Mouse (Mus musculus) cerebellum, postnatal 4 days (tissue): ENCODE measurements around the gene Spocd1.
A peak's percentile ranks its signal among the peaks of the same experiment; 100 is the strongest.

Experiments used
- DNase-seq, 2 experiments: peaks; one replicate each; pipeline ENCODE4 v3.0.0; 2022; ENCODE audit warnings: low spot score in 2 of 2, mixed read lengths in 1 of 2

Spocd1 gene

DNA sequence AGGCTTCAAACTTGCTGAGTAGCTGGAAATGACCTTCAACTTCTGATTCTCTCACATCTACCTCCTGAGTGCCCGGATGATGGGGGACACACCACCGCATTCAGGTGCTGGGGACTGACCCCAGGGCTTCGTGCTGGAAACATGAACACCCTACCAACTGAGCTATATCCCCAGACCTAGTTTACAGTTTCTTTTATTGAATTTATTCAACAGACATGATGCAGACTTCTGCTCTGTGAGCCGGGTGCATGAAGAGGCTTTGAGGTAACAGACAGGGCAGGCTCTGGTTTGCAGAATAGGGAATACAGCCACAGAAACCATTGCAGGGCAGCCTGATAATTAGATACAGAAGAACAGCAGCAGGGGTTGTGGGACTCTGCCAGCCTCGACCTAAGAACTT is 10.6 kb upstream of the Spocd1 start:
- DNase-seq: no peak

DNA sequence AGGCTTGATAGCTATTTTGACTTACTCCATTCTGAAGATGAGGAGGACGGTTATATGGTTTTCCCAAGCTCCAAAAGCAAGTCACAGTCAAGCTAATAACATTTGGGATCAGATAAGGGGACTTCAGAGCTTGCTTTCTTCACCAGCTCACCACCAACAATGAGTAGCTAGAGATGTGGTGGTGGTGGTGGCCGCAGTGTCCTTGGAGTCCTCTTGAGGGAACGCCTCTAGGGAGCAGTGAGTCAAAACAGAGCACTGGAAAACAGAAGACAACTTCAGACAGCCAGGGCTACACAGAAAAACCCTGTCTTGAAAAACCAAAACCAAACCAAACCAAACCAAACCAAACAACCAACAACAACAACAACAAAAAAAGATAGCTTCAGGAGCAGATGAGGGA is 10.1 kb upstream of the Spocd1 start:
- DNase-seq: no peak

DNA sequence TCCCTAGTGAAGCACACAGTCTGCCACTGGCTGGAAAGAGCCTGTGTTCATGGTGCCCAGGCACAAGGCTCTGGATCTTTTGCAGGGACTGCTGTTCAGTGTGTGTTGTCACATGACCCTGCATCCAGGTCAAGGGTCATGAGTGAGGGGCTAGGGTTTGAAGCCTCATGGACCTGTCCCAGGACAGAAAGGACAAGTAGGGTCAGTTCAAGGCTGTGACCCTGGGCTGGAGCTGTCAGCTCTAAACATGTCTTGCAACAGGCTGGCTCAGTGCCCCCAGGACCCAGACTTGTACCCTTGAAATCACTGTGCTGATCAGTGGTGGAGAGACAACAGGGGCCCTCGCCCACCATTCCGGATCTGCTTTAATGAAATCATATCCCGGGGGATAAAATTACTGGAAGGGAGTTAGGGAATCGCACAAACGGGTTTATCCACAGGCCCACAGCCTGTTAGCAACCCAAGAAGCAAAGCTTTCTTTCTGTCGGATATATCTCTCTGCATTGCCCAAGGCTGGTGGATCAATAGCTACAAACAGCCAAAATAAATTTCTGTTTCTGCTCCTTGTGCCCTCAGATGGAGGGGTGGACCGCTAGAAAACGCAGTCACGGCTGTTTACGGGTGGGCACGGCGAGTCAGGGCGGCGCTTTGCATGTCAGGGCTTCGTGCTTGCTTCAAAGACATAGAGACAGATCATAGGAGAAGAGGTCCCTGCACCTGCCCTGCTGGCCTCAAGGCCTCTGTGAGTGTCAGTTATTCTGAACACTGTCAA is 8.3 kb upstream of the Spocd1 start:
- no peak for DNase-seq

DNA sequence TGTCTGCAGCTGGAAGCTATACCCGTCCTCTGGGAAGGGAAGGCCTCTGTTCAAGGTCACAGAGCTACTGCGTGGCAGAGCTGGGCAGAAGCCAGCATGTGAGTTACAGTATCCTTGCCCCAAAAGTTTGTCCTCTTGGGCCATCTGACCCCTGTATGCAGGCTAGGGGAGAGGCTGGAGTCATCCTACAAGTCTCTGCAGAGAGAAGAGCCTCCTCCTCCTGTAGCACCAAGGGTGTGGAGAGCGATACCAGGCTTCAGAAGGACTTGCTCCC is 7.8 kb upstream of the Spocd1 start:
- no peak for DNase-seq

DNA sequence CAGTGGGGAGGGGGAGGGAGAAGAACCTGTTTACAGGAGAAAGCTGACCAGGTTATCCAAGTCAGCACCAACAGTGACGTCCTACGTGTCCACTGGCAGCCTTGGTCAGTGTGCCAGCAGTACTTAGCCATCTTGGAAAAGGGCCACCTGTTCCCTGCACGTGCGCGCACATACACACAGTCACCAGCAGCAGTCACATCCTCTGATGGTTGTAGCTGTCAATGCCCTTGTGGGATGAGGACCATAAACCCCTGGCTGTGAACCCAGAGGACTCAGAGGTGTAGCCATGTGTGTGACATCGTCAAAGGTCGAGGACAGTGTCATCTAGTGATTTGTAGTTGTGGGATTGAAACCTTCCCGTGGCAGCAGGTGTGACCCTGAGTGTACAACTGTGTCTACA is 4.9 kb upstream of the Spocd1 start:
- DNase-seq: no peak

DNA sequence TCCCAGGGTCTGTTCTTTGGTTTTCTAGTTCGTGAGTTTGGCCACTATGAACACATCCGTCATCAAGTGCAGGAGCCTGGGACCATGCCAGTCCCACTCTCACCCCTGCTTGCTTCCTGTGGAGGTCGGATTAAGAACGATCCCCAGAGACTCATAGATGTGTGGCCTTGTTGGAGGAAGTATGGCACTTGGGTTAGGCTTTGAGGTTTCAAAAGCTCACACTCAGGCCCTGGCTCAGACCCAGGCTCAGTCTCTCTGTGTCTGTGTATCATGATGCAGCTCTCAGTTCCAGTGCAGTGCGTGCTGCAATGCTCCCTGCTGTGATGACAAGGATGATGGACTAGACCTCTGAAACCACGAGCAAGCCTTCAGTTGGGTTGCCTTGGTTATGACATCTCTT is 4.4 kb upstream of the Spocd1 start:
- DNase-seq: no peak

DNA sequence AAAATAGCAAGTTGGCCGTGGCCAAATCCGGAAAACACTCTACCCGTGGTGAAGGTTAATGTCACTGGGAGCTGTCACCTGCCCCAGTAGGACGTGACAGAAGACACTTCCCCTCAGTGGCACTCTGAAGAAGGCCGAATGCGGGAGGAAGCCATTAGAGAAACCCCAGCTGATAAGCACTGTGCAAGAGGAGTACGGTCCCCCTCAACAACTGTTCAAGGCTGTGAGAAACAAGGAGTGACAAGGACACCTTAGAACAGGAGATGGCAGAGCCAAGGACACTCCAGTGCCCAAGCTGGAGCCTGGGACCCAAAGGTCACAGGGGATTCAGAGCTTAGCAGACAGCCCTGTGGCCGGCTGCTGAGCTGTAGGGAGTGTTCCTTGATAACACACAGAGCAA is 2.5 kb upstream of the Spocd1 start:
- DNase-seq: no peak

DNA sequence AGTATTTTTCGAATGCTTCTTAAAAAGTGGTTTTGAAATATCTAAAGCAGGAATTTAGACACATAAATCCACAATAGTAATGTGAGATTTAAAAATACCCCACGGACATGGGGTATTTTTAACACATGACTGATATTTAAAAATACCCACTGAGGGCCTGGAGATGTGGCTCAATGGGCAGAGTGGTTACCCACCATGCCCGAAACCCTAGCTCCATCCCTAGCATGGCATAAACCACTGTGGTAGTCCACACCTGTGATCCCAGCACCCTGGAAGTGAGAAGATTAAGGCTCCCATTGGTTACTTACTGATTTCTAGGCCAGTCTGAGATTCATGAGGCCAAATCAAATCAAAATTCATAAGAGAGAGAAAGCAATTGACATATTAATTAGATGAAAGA is 2.0 kb upstream of the Spocd1 start:
- DNase-seq: no peak

DNA sequence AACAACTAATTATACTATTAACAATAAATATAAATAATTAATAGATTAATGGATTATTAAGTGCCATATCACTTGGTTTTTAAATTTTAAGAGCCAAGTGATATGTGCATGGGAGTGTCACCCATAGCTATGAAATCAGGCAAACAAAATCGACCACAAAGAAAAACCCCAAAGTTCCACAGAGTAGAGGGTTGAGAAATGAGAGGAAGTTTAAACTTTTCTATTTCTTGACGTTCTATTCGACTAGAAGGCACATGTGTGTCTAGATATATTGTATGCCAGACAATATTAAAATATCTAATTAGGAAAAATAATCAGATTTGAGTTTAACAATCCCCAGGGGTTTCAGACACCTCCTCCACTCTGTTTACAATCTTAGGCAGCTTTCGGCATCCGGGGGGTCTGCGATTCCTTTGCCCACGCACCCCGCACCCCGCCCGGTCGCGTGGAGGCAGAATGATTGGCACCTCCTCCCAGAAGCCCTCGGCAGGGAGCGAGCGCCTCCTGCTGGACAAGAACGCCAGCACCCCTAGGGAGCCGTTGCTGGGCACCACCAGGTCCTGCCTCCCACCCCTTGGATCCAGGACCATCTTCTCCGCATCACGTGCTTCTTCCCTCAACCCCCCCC is 811 bp upstream of the Spocd1 start:
- DNase-seq: peak; percentile 58 to 75

DNA sequence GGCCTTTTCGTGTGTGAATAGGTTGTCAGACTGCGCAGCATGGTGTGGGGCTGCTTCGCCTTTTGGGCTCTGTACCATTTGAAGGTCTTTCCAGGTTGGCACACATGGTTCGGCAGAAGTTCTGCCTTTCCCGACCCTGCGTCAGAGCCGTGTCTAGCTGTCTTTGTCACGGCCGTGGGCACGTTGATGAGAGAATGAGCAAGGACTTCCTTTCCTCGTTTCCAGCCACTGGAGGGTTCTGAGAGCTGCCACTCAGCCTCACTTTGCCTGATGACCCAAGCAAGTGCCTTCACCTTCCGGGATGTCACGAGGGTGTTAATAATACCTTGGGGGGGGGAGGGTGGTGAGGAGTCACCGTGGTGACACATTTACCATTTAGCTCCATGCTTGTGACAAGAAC is 4.6 kb downstream of the Spocd1 start:
- DNase-seq: no peak

DNA sequence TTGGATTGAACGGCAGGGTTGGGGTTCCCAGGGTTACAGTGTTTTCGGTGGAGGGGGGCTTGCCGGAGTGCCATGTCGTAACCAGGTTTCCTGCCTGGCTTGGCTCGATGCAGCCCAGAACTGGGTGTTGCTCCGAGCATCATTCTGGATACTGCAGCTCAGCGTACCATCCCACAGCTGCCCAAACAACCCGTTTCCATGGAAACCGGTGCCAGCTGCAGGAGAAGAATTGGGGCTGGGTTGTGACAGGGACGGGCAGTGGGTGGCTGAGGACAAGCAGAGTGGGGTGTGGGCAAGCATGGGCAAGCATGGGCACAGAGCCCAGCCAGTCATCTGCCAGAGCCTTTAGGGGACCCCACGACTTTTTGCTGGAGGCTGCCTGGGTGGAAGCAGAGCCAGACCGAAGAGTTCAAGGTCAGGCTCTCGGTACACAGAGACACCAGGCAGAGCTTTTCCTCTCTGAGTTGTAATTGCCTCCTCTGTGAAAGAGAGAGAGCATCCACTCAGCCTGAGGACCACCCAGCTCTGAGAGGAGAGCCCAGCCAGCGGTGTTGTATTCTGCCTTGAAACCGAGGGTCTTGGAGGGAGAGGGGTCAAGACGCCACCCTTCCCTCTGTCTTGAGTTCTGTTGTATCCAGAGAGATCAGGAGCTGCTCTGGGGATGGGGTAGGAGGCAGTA is 5.3 kb downstream of the Spocd1 start:
- peak in 1 of 2 experiments; percentile 36 for DNase-seq

DNA sequence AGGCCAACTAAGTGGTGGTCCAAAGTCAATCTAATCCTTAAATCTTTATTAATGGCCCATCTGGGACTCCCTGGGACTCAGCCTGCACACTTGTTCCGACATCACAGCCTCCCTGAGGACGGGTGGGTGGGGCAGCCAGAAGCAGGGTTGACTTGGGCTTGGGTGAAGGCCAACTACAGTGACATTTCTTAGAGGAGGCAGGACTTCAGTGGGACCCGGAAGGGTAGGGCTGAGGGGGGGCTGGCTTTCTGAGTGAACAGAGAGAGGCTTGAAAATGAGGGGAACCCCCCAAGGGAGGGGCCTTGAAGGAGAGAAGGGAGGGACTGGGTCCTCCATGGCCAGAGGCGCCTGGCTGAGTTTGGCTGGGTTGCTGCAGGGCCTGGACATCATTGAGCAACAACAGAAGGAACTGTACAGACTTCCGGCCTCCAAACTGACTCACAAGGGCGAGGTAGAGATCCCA is 22.3 kb downstream of the Spocd1 start:
- DNase-seq: no peak

DNA sequence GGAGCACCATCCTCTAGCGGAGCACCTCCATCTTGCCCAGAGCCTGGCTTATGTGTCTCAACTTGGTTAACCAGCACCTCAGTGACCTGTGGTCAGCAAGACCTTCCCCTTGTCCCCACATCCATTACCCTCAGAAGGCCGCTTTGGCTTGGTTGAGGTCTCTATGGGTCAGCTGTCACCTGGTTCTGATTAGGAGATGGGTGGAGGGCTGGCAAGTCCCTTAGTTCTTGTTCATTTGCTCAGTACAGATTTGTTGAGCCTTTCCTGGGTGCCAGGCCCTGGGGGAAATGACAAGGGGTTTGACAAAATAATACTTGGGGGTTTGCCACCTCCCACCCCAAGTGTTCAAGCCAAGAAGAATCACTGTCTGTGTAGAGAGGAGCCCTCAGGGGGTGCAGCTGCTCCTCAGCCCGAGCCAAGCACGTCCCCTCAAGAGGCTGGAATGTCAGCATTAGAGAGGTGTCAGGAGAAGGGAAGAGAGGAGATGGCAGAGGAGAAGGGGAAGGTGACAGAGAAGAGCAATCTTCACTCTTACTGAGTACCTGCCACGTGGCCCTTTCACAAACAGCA is 23.3 kb downstream of the Spocd1 start:
- no peak for DNase-seq

DNA sequence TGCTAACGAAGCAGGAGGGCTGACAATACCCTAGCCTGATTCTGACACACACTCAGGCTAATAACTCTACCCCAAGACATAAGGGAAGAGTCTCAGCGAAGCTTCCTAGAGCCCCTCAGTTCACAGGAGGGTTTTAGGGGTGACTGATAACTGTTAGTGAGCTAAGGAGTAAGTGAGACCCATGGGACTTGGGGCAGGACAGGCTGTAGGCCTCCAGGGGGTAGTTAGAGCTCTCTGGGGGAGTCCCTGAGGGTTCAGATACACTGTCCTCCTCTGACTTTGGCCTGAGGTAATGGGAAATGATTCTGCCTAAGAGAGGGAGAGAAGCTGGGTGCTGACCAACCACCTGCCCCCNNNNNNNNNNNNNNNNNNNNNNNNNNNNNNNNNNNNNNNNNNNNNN is 25.5 kb downstream of the Spocd1 start:
- DNase-seq: no peak

DNA sequence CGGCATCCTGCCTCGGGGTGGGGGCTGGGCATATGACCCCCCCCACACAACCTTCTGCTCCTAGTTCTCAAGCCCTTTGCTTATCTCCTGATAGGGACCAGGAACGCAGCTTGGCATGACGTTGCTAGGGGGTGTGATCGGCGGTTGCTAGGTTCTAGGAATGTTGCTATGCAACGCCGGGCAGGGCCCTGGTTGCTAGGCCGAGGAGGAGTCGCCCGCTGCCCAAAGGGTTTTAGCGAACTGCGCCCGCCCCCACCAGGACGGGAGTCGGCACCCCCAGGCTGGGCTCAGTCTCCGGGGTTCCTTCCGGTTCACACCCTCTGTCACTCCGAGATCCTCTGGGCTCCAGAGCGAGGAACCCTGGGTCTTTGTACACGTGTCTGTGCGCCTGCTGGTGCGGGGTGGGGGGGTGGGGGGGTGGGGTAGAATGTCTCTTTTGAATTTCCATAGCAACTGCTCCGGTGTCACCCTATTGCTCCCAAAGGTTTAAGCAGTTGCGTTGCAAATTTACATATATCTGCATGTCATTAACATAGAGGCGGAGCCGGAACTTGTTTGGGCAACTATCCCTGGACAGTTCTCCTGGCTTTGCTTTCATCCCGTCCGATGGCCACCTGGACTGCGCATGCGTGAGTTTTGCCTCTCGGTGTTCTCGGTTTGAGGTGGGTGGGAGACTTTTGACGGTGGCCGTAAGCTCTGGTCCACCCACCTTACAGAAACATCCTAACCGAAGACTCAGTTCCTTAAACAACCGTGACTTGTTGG is 31.3 kb downstream of the Spocd1 start:
- DNase-seq: peak; percentile 51 to 71

DNA sequence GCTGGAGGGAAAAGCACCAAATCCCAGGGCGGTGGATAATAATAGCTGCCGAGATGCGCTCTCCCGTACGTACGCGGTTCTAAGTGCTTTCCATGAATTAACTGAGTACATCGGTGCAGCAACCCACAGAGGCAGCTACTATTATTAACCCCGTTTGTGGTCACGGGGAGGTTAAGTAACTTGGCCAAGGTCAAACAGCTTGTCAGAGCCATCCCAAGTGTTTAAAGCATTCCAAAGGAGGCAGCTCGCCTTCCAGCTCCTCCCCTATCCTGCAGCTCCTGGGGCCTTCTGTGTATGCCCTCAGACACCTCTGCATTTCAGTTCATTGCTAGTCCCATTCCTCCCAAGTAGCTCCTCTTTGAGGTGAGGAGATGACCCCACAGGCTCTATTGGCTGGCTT is 36.2 kb downstream of the Spocd1 start:
- no peak for DNase-seq

DNA sequence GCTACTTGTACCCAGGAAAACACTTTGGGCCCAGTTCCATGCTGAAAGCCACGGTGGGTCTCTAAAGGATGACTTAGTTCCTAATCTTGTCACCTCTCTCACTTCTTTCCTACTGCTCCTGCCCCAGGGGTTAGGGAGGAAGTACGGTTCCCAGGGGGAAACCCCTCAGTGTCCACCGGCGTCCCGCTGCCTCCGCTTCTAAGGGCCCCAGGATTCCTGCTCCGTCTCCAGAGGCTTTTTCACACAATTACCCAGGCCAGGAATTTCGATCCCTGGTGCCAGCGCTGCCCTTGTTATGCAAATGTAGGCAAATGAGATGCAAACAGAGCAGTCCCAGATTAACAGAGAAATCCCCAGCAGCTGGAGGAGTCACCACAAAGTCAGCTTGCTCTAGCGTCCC is 37.2 kb downstream of the Spocd1 start:
- DNase-seq: peak in 1 of 2 experiments; percentile 46

DNA sequence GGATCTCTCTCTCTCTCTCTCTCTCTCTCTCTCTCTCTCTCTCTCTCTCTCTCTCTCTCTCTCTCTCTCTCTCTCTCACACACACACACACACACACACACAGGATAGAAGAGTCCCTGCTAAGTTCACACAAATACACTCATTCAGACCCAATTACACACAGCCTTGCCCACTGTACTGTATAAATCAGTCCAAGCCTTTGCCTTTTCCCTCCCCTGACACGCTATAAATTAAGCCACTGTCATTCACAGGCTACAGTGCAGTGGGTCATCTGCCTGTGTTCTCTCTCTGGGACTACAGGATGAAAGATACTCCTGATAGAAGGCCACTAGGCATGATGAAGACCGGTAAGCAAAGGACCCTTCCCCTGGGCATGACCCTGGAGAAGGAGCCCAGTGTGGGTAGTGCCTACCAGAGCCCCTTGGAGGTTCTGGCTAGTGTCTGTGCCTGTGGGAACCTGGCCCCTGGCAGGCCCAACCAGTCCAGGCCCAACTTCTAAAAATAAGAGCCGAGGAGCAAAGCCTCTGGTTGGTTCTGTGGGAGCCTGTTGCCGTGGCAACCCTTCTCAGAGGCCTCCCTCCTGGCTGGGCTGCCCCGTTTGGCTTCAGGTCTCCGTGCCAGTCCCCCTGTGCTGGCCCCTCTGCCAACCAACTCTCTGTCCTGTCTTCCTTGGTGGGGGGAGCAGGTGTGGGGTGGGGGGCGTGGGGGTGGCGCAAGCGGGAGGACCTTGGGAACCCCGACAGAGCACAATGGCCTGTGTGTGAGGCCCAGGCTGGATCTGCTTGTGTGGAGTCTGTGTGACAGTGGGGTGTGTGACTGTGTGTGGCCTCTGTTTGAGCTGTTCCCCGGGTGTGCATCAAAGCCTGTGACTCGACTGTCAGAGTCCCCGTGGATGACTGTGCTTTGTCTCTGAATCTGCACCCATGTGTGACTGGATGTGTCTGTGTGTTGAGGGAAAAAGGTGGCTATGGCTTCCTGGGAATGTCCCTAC is 38.3 kb downstream of the Spocd1 start:
- DNase-seq: peak in 1 of 2 experiments; percentile 66

DNA sequence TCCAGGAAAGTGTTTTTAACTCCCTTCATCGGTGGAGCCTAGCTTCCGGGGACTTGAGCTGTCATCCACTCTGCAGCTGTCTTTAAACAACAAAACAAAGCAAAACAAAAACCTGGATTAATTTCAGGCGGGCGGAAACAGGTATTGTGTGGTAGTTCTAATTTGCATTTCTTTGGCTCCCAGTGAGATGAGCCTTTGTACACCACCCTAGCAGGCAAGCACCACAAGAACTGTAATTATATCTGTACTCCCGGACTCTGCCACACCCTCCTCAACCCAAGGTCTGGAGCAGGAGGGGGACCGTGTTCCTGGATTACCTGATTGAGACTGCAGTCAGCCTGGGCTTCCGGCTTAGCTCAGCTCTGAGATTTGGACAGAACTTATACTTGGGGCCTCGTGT is 41.1 kb downstream of the Spocd1 start:
- no peak for DNase-seq

DNA sequence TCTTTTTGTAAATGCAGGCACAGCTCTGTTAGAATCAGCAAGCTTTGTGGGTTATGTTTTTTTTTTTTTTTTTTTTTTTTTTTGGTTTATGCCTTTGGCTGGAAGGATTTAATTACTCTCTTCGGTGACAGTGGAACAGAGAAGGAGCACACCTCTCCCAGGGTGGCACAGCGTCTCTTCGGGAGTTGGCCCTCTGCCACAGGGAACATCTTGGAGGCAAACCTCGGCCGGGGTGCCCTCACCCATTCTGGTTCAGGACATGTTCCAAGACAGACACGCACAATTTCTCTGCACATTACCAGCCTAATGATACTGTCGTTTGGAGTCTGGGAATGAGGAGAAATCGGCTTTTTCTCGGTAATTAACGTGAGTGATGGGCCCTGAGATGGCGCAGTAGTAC is 41.8 kb downstream of the Spocd1 start:
- no peak for DNase-seq

DNA sequence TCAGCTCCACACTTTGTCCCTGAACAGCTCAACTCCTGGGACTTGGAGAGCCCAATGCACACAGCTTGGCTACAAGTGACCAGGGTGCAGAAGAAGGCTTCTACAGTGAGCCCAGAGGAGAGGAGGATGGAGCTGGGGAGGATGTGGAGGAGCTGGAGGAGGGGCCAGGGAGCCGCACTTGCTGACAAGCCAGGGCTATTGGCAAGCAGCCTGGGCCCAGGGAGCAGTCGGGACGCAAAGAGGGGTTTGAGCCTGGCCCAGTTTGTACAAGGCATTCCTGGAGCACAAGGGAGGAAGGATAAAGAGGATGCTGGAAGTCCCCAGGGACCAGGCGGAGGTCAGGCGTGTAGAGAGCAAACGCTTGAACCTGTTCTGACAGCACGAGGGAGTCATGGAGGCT is 42.9 kb downstream of the Spocd1 start:
- peak in 1 of 2 experiments; percentile 47 for DNase-seq
